Mouse (Mus musculus) kidney, adult 2 months (tissue): ENCODE data around the gene Hook2.

ENCODE experiments used
- CTCF ChIP-seq: fragments of 200-500 bp; conservative IDR thresholded peaks from 2 replicates; pipeline ENCODE4 v1.5.1; 2011; ENCODE audit warnings: low read depth, mild to moderate bottlenecking, control low read depth, low read length, moderate library complexity, mixed read lengths; ENCODE audit not compliant: insufficient read depth, insufficient read length
- POLR2A ChIP-seq: fragments of 200-500 bp; IDR thresholded peaks from one replicate; pipeline ENCODE4 v1.6.1; 2011; ENCODE audit warnings: low read depth, low read length, control low read depth

DNA sequence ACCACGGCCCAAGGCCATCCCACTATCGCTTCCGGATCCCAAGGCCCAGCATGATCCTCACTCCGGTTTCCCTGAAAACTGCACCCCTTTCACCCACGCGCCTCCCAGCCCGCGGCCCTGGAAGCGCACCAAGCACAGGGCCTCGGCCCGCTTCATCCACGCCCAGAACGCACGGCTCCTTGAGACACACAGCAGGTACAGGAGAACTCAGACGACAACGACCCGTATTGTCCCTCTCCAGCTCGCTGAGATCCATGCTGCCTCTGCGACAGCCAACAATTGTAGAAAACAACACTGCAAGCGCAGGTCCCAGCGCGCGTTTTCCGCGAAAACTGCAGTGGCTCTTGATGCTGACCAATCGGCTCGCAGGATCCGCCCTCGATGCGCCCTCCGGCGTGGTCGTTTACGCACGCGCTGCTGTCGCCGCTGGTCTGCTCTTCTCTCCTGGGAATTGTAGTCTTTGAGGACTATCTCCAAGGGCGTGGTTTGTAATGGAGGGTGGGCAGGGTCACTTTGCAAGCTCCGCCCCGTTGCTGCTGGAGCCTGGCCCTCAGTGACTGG lies 24.6 kb upstream of the Hook2 start:
- TF ChIP-seq POLR2A (peak; percentile 4), CTCF (no peak)
